Mouse (Mus musculus) naive thymus-derived CD4-positive, alpha-beta T cell, adult 5 months (primary cell): ENCODE data around the gene Hypm. TPM values are rescaled to one million over a fixed set of nuclear protein-coding genes. Genes with fewer than 3 reads are reported as not detected.

Experiments used
- polyA plus RNA-seq: library from polyadenylated mRNA; unstranded; fragments of 100-300 nt; shearing (Covaris generic); gene quantifications from one replicate; pipeline ENCODE4 v1.2.1, GENCODE M21; 2017

The Hypm gene
- polyA plus RNA-seq: not detected

DNA sequence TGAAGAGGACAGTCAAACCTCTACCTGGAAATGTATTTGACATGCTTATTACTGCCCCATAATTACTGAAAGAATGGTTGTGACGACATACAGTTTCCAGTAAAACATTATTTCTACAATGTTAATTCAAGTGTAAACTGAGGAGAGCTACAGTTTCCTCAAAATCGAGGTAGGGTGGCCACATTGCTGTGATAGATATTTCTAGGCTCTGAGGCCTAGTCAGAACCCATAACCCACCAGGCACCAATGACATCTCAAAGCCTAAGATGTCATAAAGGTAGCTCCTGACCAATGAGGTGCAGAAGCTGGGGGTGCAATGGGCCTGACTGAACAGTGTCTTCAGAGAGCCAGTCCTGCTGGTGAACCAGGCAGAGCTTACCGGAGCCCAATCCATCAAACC lies at the start of gene Hypm:
Gene Hypm, plus strand, starts transcription at position 301 of the 400 bp plus-strand sequence.

DNA sequence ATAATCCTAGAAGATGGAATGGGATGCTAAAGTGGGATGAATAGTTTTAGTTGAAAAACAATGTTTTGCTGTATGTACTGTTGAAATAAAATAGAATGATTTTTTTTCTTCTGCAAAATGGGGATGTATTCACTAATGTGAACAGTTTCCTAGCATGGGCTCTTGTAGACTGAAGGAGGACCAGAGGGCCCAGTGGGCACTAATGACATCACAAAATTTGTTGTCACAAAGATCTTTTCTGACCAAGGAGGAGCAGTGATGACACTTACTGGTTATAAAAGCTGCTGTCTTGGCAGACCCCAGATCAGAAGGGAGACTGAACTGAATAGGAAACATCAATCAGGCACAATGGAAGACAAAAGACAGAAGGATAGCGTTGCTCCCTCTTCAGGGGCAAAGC lies 2.7 kb downstream of the Hypm start, which contains the start of gene H2al3:
Gene H2al3, plus strand, starts transcription at position 301 of the 400 bp plus-strand sequence.

GRCm38 (mm10) chrX:9885322-9885721 lies 38.6 kb downstream of the Hypm start, which contains the start of gene Sytl5:
Sytl5 (plus strand) TSS chrX:9885622.

Other genes with a start within 250 kb of the Hypm start
- 16.4 TPM for gene Dynlt3, start 183.9 kb upstream of the Hypm start, polyA plus RNA-seq
- not detected for gene H2al3, start 2.8 kb downstream of the Hypm start, polyA plus RNA-seq
- not detected for gene Sytl5, start 38.7 kb downstream of the Hypm start, polyA plus RNA-seq